Mouse (Mus musculus): ENCODE measurements around the gene Upp1.

DNA sequence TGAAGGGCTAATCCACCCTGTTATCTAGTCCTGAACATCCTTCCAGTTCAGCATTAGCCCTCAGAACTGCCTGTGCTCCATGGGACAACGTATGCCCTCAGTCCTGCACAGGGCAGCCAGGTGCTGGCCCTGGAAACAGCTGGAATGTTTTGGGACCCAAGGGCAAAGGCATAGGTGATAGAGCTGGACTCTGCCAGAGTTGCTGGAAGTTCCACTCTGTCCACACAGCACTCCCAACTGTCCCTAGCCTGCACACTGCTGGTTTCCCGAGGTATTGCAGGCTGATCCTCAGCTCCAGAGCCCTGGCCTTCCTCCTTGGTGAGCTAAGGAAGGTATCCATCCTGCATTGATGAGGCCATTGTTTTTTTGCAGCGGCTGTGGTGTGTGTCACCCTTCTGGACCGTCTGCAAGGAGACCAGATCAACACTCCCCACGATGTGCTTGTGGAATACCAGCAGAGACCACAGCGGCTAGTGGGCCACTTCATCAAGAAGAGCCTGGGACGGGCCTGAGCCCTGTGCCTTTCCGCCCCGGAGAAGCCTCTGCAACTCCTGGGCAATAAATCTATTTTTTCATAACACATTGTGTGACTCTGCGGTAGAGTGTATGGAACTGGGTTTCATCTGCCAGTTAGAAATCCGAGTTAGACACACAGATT is 17.8 kb downstream of the Upp1 start:
- TF ChIP-seq CTCF (IDR thresholded peaks at IDR 0.05; ENCODE audit: extremely low read depth, insufficient read length, insufficient replicate concordance, low read depth, low read length) (peak; percentile 43; the same call in 1 of the 2 replicates), POLR2A (IDR thresholded peaks at IDR 0.05; ENCODE audit: low read depth, low read length) (no peak)

Data from small intestine, adult 2 months (tissue).